Mouse (Mus musculus) layer of hippocampus, adult 2 months (tissue): ENCODE measurements around the gene Ubtd2. TPM values are rescaled to one million over a fixed set of nuclear protein-coding genes. Genes with fewer than 3 reads are reported as not detected.

Experiments
- DNase-seq, 2 experiments: peaks; one replicate each; pipeline ENCODE4 v3.0.0; 2022; ENCODE audit warnings: low spot score in 2 of 2
- H3K27ac ChIP-seq: fragments of 200-600 bp; 2 replicates; pipeline ENCODE4 v1.8.1; 2022
- H3K4me3 ChIP-seq: fragments of 200-600 bp; 2 replicates; pipeline ENCODE4 v1.8.1; 2022; ENCODE audit warnings: mild to moderate bottlenecking
- CTCF ChIP-seq: fragments of 200-600 bp; conservative IDR thresholded peaks from 2 replicates; pipeline ENCODE4 v1.8.1; 2022; ENCODE audit warnings: antibody characterized with exemption, mild to moderate bottlenecking, moderate library complexity
- total RNA-seq, 2 experiments: library from RNA; stranded (reverse); gene quantifications; 2 replicates each; pipeline ENCODE4 v1.2.3; 2021

Gene Ubtd2
- total RNA-seq, 2 experiments from 2014 or later: 29.4 to 33.7 TPM

- DNase-seq: no peak
- no peak overlapping the region for H3K27ac ChIP-seq
- no peak for TF ChIP-seq CTCF
- no peak overlapping the region for H3K4me3 ChIP-seq
Observed at GRCm38 (mm10) chr11:32445135-32445534, 10.0 kb upstream of the Ubtd2 start.

GRCm38 (mm10) chr11:32445637-32446226, 9.4 kb upstream of the Ubtd2 start:
- Histone ChIP-seq H3K4me3 (no peak overlapping the region), H3K27ac (no peak overlapping the region)
- DNase-seq: no peak
- no peak for TF ChIP-seq CTCF

DNA sequence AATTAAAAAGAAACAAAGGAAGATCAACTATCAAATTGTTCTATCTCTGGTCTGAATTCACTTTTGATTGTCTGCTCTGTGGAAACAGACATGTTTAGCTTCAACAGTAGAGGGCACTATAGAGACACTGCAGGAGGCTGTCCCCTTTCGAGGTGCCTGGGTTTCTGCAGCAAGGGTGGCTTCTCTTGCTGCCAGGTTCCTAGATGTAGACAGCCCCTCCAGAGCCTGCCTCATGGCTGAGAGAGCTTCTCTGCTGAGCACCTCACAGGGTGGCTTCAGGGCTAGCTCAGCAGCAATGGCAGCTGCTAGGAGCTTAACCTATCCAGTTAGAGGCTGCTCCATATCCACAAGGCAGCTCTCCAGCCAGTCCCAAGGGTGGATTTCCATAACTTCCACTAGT, 5.0 kb upstream of the Ubtd2 start:
- H3K4me3 ChIP-seq: no peak overlapping the region
- DNase-seq: peak; percentile 59 to 63
- H3K27ac ChIP-seq: no peak overlapping the region
- peak; percentile 98 for TF ChIP-seq CTCF

GRCm38 (mm10) chr11:32451306-32451705, 3.9 kb upstream of the Ubtd2 start:
- no peak overlapping the region for H3K4me3 ChIP-seq
- no peak overlapping the region for H3K27ac ChIP-seq
- TF ChIP-seq CTCF: no peak
- no peak for DNase-seq

DNA sequence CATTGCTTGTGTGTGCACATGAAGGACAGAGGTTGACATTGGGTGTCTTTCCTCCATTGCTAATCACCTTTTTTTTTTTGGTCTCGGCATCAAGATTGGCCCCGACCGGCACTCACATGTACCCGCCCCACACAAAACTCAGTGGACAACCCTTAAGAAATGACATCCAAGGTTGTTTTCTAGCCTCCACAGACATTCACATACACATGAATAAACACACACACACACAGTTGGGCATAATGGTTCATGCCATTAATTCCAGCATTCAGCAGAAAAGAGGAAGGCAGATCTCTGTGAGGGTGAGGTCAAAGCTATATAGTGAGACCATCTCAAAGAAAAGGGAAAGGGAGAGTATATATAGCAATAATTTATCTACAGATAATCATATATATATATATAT, 2.4 kb upstream of the Ubtd2 start:
- Histone ChIP-seq H3K4me3 (no peak overlapping the region), H3K27ac (no peak overlapping the region; the same call in 1 of the 2 replicates)
- DNase-seq: no peak
- no peak for TF ChIP-seq CTCF

GRCm38 (mm10) chr11:32453353-32453915, 1.7 kb upstream of the Ubtd2 start:
- Histone ChIP-seq H3K4me3 (no peak overlapping the region), H3K27ac (peak overlapping the region; percentile 92; the same call in 1 of the 2 replicates)
- DNase-seq: peak in 1 of 2 experiments; percentile 47
- TF ChIP-seq CTCF: no peak

- no peak for TF ChIP-seq CTCF
- peak in 1 of 2 experiments; percentile 23 for DNase-seq
- peak overlapping the region; percentile 90 for H3K4me3 ChIP-seq
- peak overlapping the region; percentile 92 for H3K27ac ChIP-seq
Observed at GRCm38 (mm10) chr11:32454231-32454799, 855 bp upstream of the Ubtd2 start.

- peak in 1 of 2 experiments; percentile 12 for DNase-seq
- peak overlapping the region; percentile 92 for H3K27ac ChIP-seq
- TF ChIP-seq CTCF: peak; percentile 58
- H3K4me3 ChIP-seq: peak overlapping the region; percentile 90
Observed at GRCm38 (mm10) chr11:32455507-32456141, 454 bp downstream of the Ubtd2 start.

GRCm38 (mm10) chr11:32456356-32456755, 1.2 kb downstream of the Ubtd2 start:
- Histone ChIP-seq H3K27ac (no peak overlapping the region), H3K4me3 (peak overlapping the region; percentile 90)
- no peak for DNase-seq
- no peak for TF ChIP-seq CTCF

DNA sequence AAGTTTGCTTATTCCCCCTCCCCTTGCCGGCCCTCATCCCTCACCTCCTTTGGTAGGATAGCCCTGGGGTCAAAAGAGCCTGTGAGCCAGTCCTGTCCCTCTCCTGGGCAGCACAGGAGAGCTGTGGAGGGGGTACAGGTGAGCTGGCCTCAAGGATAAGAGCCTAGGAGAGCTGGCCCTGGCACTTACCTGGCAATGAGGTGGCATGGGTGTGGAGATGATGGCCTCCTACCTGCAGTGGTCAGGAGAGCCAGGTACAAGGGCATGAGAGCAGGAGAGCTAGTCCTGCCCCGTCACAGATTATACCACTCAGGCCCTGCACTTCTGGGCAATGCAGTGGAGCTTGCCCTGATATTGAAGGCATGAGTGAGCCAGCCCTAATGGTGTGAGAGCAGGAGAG, 9.1 kb downstream of the Ubtd2 start:
- no peak overlapping the region for H3K4me3 ChIP-seq
- H3K27ac ChIP-seq: no peak overlapping the region
- no peak for DNase-seq
- TF ChIP-seq CTCF: no peak

- no peak for TF ChIP-seq CTCF
- no peak for DNase-seq
- no peak overlapping the region for H3K27ac ChIP-seq
- no peak overlapping the region for H3K4me3 ChIP-seq
Observed at GRCm38 (mm10) chr11:32471925-32472324, 16.8 kb downstream of the Ubtd2 start.

DNA sequence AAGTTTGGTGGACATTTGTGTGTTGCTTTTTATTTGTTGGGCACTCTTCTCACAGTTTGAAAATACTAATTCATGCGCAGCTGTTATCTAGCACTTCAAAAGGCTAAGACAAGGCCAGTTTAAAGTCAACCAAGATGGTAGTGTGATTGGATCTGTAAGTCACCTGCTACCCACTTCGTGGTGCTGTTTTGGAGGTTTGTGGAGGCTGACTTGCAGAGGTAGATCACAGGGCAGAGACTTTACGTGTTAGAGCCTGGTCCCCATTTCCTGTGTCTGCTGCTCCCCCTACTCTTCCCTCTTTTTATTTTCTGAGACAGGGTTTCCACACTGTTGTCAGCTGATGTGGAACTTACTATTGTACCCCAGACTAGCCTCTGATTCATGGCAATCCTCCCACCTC, 19.6 kb downstream of the Ubtd2 start:
- no peak for TF ChIP-seq CTCF
- H3K4me3 ChIP-seq: no peak overlapping the region
- no peak overlapping the region for H3K27ac ChIP-seq
- DNase-seq: no peak

- no peak overlapping the region for H3K27ac ChIP-seq
- no peak for DNase-seq
- H3K4me3 ChIP-seq: no peak overlapping the region
- no peak for TF ChIP-seq CTCF
Observed at GRCm38 (mm10) chr11:32475487-32476236, 20.5 kb downstream of the Ubtd2 start.
